Mouse (Mus musculus): ENCODE measurements around the gene Slco1a6. TPM values are rescaled to one million over a fixed set of nuclear protein-coding genes. Genes with fewer than 3 reads are reported as not detected.
"Not testable (repeated sequence)": the region's sequence is repeated elsewhere in the genome, so short reads cannot be mapped to it uniquely, and the experiment has no call there.

Gene Slco1a6
- not detected in 2 replicates for polyA plus RNA-seq (2015; fragmentation: Nextera tagmentation; extraction: Ambion mirVana)

DNA sequence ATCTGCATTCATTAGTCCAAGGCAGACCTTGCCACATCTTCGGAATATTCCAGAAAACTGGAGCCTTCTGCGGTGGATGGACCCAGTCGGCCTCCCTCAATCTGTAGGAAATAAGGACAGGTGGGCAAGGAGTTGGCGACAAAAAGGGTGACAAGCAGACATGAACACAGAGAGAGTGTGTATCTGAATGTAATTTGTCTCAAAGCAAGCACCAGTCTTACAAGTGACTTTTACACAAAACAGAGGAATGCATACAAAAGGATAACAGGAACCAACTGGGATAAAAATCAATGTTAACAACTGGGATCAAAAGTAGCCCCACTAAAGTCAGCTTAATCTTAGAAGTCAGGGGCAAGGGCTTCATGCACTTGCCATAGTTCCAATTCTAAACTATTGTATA is at the start of gene Slco1a6:
Slco1a6 (minus strand) TSS at position 101 of the 400 bp plus-strand sequence.
- Histone ChIP-seq H3K4me3 (ENCODE audit: low read depth, low read length) (no peak within 1 kb of the TSS), H3K4me2 (replicated peaks; ENCODE audit: low read depth, low read length) (no peak within 1 kb of the TSS), H3K9ac (replicated peaks; ENCODE audit: low read depth) (no peak within 1 kb of the TSS), H3K9me3 (ENCODE audit: low read length) (no peaks in the 10 kb centered on the region), H3K4me1 (ENCODE audit: insufficient read depth, low read depth, low read length) (no peaks in the 10 kb centered on the region), H3K27ac (ENCODE audit: low read length) (no peak within 1 kb of the TSS), H3K27me3 (replicated peaks; ENCODE audit: insufficient read depth, low read length) (no peaks in the 10 kb centered on the region), H3K36me3 (ENCODE audit: insufficient read depth, low read length) (no peaks in the 10 kb centered on the region)
- 87% methylated on average over 4 of the region's 4 CpGs for WGBS
- ATAC-seq = no peak
- DNase-seq (ENCODE audit: low spot score) = no peak
- no peak for TF ChIP-seq CTCF (IDR thresholded peaks at IDR 0.05)
- no peak for TF ChIP-seq EP300 (IDR thresholded peaks at IDR 0.05)

DNA sequence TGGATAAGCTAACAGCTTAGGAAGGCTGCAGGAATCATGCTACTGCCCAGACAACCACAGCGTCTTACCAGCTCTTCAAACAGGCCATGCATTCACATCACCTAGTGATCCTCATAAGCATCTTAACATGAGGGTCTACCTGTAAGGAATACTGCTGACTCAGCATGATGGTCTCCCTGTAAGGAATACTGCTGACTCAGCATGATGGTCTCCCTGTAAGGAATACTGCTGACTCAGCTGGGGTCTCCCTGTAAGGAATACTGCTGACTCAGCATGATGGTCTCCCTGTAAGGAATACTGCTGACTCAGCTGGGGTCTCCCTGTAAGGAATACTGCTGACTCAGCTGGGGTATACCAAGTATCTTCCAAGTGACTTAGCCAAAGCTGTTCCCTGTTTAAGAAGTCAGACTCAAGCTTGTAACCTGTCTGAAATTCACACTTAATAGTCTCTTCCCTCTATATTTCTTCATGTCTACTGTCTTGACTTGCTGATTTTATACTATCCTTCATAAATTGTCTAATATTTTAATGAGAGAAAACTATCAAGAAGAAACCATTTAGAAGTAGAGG is 42.5 kb upstream of the Slco1a6 start:
- H3K27ac ChIP-seq (ENCODE audit: low read length); H3K9ac ChIP-seq (replicated peaks; ENCODE audit: low read depth); H3K36me3 ChIP-seq (ENCODE audit: insufficient read depth, low read length); DNase-seq (ENCODE audit: low spot score); H3K27me3 ChIP-seq (replicated peaks; ENCODE audit: insufficient read depth, low read length); H3K4me1 ChIP-seq (ENCODE audit: insufficient read depth, low read depth, low read length); H3K4me3 ChIP-seq (ENCODE audit: low read depth, low read length); H3K4me2 ChIP-seq (replicated peaks; ENCODE audit: low read depth, low read length); ATAC-seq; H3K9me3 ChIP-seq (ENCODE audit: low read length): not testable (repeated sequence)
- 83% methylated on average over 1 of the region's 1 CpGs for WGBS

DNA sequence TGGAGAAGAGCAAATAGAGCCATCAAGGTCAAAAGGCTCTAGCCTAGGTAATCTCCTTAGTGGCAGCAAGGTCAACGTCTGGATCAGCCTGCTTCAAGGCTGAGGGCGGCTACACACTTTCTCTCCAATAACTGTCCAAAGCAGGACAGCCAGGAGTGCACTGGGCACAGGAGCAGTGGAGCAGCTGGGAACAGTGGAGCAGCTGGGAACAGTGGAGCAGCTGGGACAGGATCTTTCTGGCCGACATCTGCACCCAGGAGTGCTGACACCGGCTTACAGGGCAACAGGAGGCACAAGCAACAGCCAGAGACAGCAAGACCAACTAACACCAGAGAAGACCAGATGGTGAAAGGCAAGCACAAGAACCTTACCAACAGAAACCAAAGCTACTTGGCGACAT is 36.7 kb upstream of the Slco1a6 start:
- H3K4me3 ChIP-seq (ENCODE audit: low read depth, low read length) = no peak overlapping the region
- WGBS = 74% methylated on average over 5 of the region's 5 CpGs
- TF ChIP-seq CTCF (IDR thresholded peaks at IDR 0.05) (no peak), EP300 (IDR thresholded peaks at IDR 0.05) (no peak)
- no peak overlapping the region for H3K27ac ChIP-seq (ENCODE audit: low read length)
- DNase-seq (ENCODE audit: low spot score) (no peak), ATAC-seq (no peak)
- no peaks in the 10 kb centered on the region for H3K36me3 ChIP-seq (ENCODE audit: insufficient read depth, low read length)
- no peaks in the 10 kb centered on the region for H3K9me3 ChIP-seq (ENCODE audit: low read length)
- no peaks in the 10 kb centered on the region for H3K4me1 ChIP-seq (ENCODE audit: insufficient read depth, low read depth, low read length)
- H3K4me2 ChIP-seq (replicated peaks; ENCODE audit: low read depth, low read length) = no peak overlapping the region
- no peaks in the 10 kb centered on the region for H3K27me3 ChIP-seq (replicated peaks; ENCODE audit: insufficient read depth, low read length)
- no peak overlapping the region for H3K9ac ChIP-seq (replicated peaks; ENCODE audit: low read depth)

DNA sequence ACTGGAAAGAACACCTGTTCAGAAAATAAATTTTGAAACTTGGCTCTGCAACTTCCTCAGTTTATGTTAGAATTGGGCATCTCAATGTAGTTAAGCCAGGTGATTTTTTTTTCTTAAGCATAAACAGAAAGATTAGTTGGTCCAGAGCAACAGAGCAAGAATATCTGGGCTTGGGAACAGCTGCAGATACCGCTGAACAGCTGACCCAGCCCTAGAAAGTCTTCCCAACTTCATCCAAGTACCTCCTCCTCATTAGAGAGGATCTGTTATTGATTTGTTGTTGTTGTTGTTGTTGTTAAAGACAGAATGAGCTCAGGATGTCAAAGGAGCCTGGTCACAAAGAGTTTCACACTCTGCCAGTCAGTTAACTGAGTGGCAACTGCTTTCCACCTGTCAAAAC is 31.1 kb upstream of the Slco1a6 start:
- no peak overlapping the region for H3K4me3 ChIP-seq (ENCODE audit: low read depth, low read length)
- H3K9ac ChIP-seq (replicated peaks; ENCODE audit: low read depth) = no peak overlapping the region
- H3K4me1 ChIP-seq (ENCODE audit: insufficient read depth, low read depth, low read length) = no peaks in the 10 kb centered on the region
- no peaks in the 10 kb centered on the region for H3K9me3 ChIP-seq (ENCODE audit: low read length)
- 57% methylated on average over 1 of the region's 1 CpGs for WGBS
- ATAC-seq (no peak), DNase-seq (ENCODE audit: low spot score) (no peak)
- TF ChIP-seq CTCF (IDR thresholded peaks at IDR 0.05) = no peak
- TF ChIP-seq EP300 (IDR thresholded peaks at IDR 0.05) = no peak
- no peaks in the 10 kb centered on the region for H3K36me3 ChIP-seq (ENCODE audit: insufficient read depth, low read length)
- H3K27me3 ChIP-seq (replicated peaks; ENCODE audit: insufficient read depth, low read length) = no peaks in the 10 kb centered on the region
- no peak overlapping the region for H3K27ac ChIP-seq (ENCODE audit: low read length)
- H3K4me2 ChIP-seq (replicated peaks; ENCODE audit: low read depth, low read length) = no peak overlapping the region

DNA sequence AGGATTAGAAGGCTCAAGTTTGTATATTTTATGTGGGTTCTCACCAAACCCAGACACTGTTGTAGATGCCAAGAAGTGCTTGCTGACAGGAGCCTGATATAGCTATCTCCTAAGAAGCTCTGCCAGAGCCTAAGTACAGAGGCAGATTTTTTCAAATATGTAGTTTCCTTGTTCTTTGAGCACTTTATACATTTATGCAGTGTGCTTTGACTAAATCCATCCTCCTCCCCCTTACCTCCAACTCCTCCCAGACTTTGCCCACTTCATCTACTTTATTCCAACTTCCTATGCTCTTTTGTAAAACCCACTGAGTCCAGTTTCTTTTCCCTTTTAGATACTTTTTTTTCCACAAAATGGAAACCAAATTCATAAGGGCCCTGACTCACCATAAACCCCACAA is 11.8 kb upstream of the Slco1a6 start:
- no peak for TF ChIP-seq EP300 (IDR thresholded peaks at IDR 0.05)
- no peak for TF ChIP-seq CTCF (IDR thresholded peaks at IDR 0.05)
- Histone ChIP-seq H3K9me3 (ENCODE audit: low read length) (no peaks in the 10 kb centered on the region), H3K4me2 (replicated peaks; ENCODE audit: low read depth, low read length) (no peak overlapping the region), H3K4me1 (ENCODE audit: insufficient read depth, low read depth, low read length) (no peaks in the 10 kb centered on the region), H3K27ac (ENCODE audit: low read length) (no peak overlapping the region), H3K4me3 (ENCODE audit: low read depth, low read length) (no peak overlapping the region), H3K27me3 (replicated peaks; ENCODE audit: insufficient read depth, low read length) (no peaks in the 10 kb centered on the region), H3K9ac (replicated peaks; ENCODE audit: low read depth) (no peak overlapping the region), H3K36me3 (ENCODE audit: insufficient read depth, low read length) (no peaks in the 10 kb centered on the region)
- DNase-seq (ENCODE audit: low spot score) = no peak
- ATAC-seq = no peak

DNA sequence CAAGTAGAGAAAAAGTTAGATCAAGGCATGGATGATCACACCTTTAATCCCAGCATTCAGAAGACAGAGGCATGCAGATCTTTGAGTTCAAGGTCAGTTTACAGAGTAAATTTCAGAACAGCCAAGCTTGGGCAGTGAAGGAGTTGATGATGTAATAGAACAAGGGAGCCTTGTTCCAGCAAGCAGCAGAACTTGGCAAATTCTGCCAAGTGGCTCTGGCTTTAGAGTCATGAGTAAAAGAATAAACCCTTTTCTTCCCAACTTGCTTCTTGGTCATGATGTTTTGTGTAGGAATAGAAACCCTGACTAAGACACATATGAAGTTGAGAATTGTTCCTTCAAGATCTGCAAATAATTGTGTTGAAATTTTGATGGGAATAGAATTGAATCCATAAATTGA is 3.5 kb upstream of the Slco1a6 start:
- no peaks in the 10 kb centered on the region for H3K4me1 ChIP-seq (ENCODE audit: insufficient read depth, low read depth, low read length)
- TF ChIP-seq CTCF (IDR thresholded peaks at IDR 0.05) (no peak), EP300 (IDR thresholded peaks at IDR 0.05) (no peak)
- H3K27me3 ChIP-seq (replicated peaks; ENCODE audit: insufficient read depth, low read length) = no peaks in the 10 kb centered on the region
- H3K9me3 ChIP-seq (ENCODE audit: low read length) = no peaks in the 10 kb centered on the region
- no peak overlapping the region for H3K4me3 ChIP-seq (ENCODE audit: low read depth, low read length)
- no peak overlapping the region for H3K27ac ChIP-seq (ENCODE audit: low read length)
- no peak for DNase-seq (ENCODE audit: low spot score)
- no peak for ATAC-seq
- H3K4me2 ChIP-seq (replicated peaks; ENCODE audit: low read depth, low read length) = no peak overlapping the region
- no peak overlapping the region for H3K9ac ChIP-seq (replicated peaks; ENCODE audit: low read depth)
- H3K36me3 ChIP-seq (ENCODE audit: insufficient read depth, low read length) = no peaks in the 10 kb centered on the region

DNA sequence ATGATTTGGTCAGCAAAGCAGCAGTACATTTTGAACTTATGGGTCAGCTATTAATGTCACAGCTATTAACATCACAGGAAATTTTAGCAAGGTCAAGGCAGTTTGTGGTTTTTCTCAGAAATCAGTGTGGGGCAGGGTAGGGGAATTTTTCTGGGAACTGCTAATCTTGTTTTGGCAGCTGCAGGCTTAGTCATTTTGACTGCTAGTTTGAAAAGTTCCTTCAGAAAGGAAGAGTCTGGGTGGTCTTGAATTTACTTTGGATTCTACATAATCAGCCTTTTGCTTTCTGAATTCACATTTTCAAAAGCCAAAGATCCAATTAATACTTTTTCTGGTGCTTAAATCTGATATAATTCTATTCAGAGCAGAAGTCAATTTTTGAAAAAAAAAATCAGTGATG is 1.4 kb upstream of the Slco1a6 start:
- Histone ChIP-seq H3K27me3 (replicated peaks; ENCODE audit: insufficient read depth, low read length) (no peaks in the 10 kb centered on the region), H3K27ac (ENCODE audit: low read length) (no peak overlapping the region), H3K9me3 (ENCODE audit: low read length) (no peaks in the 10 kb centered on the region), H3K4me3 (ENCODE audit: low read depth, low read length) (no peak overlapping the region), H3K4me1 (ENCODE audit: insufficient read depth, low read depth, low read length) (no peaks in the 10 kb centered on the region), H3K4me2 (replicated peaks; ENCODE audit: low read depth, low read length) (no peak overlapping the region), H3K9ac (replicated peaks; ENCODE audit: low read depth) (no peak overlapping the region), H3K36me3 (ENCODE audit: insufficient read depth, low read length) (no peaks in the 10 kb centered on the region)
- TF ChIP-seq CTCF (IDR thresholded peaks at IDR 0.05) = no peak
- no peak for ATAC-seq
- no peak for DNase-seq (ENCODE audit: low spot score)
